Mouse (Mus musculus): Measurements from ENCODE around the gene 4833427G06Rik.

The 4833427G06Rik gene

GRCm38 (mm10) chr9:51060601-51061000 lies 41.3 kb downstream of the 4833427G06Rik start, which contains the start of gene Btg4:
TSS of gene Btg4 (plus strand) at chr9:51060901.
- DNase-seq = no peak

DNA sequence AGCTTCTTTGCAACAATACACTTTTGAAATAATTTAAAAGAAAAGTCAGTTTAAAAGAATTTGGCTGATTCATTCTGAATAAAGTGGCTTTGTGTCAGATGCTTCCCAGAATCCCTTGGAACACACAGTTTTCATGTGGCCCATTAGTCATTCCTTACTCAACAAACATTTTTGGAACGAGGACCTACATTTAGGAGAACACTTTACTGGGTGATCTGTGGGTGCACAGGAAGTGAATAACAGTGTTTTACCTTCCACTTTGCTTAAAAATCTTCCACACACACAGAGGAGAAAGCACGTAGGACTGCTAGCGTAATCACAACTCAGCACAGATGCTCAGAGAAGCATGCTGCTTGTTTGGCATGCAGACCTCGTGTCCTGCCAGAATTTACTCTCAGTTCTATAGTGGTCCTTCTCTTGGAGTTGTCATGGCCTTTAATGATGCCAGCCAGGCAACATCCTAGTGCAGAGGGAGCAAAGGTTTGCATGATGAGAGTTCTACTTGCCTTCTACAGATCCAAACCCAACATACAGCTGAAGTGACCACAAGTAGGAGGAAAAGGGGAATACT lies 42.8 kb downstream of the 4833427G06Rik start:
- no peak for DNase-seq

DNA sequence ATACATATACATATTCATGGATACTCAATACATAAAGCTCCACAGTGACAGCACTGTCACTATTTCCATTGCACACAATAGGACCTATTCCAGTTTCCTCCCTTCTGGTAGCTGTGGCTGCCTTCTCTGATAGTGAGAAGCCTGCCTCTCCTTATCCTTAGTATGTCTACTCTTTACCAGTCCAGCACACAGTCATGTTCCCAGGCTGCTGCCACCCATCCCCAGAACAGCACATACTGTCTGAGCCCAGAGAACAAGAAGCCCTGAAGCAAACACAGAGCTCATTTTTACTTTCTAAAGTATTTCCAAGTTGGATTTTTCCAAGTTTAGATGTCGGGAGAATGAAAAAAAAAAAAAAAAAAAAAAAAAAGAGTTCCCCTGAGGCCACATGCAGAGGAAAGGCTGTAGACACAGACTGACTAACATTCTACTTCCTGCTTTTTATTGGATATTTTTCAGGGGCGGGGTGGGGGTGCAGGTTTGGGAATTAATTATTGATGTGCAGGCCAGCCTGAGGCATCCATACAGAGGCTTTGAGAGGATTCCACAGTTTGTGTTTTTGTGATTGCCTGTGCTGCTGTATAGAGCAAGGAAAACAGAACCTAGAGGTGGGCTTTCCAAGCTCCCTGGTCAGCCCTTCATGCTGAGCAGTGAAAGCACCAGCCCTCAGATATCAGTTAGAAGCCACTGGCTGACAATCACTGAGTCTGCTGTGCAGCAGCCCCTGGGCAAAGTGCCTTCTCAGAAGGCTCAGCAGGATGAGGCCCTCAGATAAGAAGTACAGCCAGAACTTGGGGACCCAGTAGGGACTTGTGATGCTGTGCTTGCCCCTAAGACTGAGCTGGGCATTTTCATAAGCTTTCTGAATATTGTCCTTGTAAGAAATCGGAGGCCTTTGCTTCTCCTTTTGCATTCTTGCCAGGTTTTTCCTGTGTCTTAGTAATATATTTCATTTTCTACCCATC lies 45.2 kb downstream of the 4833427G06Rik start:
- DNase-seq = no peak

DNA sequence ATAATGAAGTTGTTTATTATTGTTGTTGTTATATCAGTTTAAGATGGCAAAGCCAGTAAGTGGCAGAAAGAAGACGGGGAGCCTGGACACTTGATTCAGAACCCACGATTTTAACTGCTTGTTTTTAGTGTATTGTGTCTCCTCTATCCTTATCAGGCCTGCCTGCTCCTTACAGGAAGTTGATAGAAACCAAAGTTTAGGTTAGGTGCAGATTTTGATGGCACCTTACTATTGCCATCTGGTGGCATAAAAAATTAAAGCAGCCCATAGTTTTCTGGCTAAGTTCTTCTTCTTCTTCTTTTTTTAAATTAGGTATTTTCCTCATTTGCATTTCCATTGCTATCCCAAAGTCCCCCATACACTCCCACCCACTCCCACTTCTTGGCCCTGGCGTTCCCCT lies 49.7 kb downstream of the 4833427G06Rik start:
- no peak for DNase-seq

- DNase-seq = no peak
Observed at GRCm38 (mm10) chr9:51042136-51042535, 59.7 kb downstream of the 4833427G06Rik start.

- DNase-seq = no peak
Observed at GRCm38 (mm10) chr9:51041491-51041980, 60.3 kb downstream of the 4833427G06Rik start.

GRCm38 (mm10) chr9:51032785-51033529 lies 68.9 kb downstream of the 4833427G06Rik start:
- DNase-seq = no peak

GRCm38 (mm10) chr9:51032291-51032690 lies 69.6 kb downstream of the 4833427G06Rik start:
- DNase-seq = no peak

DNA sequence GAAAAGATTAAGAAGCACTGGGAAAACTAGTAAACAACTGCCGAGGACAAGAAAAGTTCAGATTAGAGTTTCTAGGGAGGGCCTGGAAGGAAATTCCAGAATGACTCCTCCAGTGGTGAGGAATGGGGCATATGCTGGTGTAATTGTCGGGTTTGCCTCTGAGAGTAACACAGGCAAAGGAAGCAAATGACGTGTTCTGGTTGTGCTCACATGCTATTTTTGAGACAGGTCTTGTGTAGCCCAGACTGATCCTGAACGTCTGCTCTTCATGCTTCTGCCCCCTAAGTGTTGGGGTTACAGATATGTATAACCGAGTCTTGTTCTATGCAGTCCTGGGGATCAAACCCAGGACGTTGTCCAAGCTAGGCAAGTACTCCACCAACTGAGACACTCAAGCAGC lies 70.3 kb downstream of the 4833427G06Rik start:
- no peak for DNase-seq

All from thymus, postnatal 4 days (tissue).